Mouse (Mus musculus) midbrain, embryonic 10.5 days (tissue): ENCODE data around the gene Oprd1. TPM values are rescaled to one million over a fixed set of nuclear protein-coding genes. Genes with fewer than 3 reads are reported as not detected.
A peak's percentile ranks its signal among the peaks of the same experiment; 100 is the strongest.

ENCODE experiments used
- DNase-seq: peaks from one replicate; pipeline ENCODE4 v3.0.0-alpha.2; 2017; ENCODE audit warnings: low spot score
- H3K27ac ChIP-seq: fragments of 300-500 bp; sonication (generic); replicated peaks from 2 replicates; pipeline ENCODE4 v1.5.1; 2016; ENCODE audit warnings: mild to moderate bottlenecking
- H3K27me3 ChIP-seq: fragments of 300-500 bp; sonication (generic); 2 replicates; pipeline ENCODE4 v1.6.1; 2016; ENCODE audit warnings: low read depth, mild to moderate bottlenecking; ENCODE audit not compliant: poor library complexity, severe bottlenecking
- H3K36me3 ChIP-seq: fragments of 300-500 bp; sonication (generic); 2 replicates; pipeline ENCODE4 v1.6.1; 2016; ENCODE audit warnings: mild to moderate bottlenecking, moderate library complexity
- H3K4me1 ChIP-seq: fragments of 300-500 bp; sonication (generic); 2 replicates; pipeline ENCODE4 v1.6.1; 2016
- H3K4me3 ChIP-seq: fragments of 300-500 bp; sonication (generic); 2 replicates; pipeline ENCODE4 v1.5.1; 2016; ENCODE audit warnings: mild to moderate bottlenecking, moderate library complexity
- H3K9me3 ChIP-seq: fragments of 300-500 bp; sonication (generic); replicated peaks from 2 replicates; pipeline ENCODE4 v1.6.1; 2016; ENCODE audit warnings: mild to moderate bottlenecking
- WGBS: fragments of 180-500 bp; shearing (Covaris S2); methylation state at CpG from one replicate; pipeline ENCODE4 v1.1.7; 2016; 5-methylcytosine and 5-hydroxymethylcytosine counted together
- polyA plus RNA-seq: library from polyadenylated mRNA; unstranded; fragments of >200 nt; fragmentation: Nextera tagmentation; extraction: Ambion mirVana; gene quantifications from 2 replicates; pipeline ENCODE4 v1.2.1, GENCODE M21; 2016

Gene Oprd1
- polyA plus RNA-seq, 1 experiment from 2014 or later, result 0.07 TPM

- no peak for DNase-seq
- H3K27ac ChIP-seq, result no peak overlapping the region
- H3K4me1 ChIP-seq, result peaks cover 15% of the 10 kb centered on the region
- H3K4me3 ChIP-seq, result no peak overlapping the region
- no peaks in the 10 kb centered on the region for H3K9me3 ChIP-seq
- no peaks in the 10 kb centered on the region for H3K36me3 ChIP-seq
- H3K27me3 ChIP-seq, result no peaks in the 10 kb centered on the region
- 82% methylated on average over 11 of the region's 11 CpGs for WGBS
These were observed 13.6 kb downstream of the Oprd1 start for GRCm38 (mm10) chr4:132130645-132131044.

- Histone ChIP-seq H3K4me3 (no peak overlapping the region), H3K27ac (peak overlapping the region; percentile 68; the same call in 1 of the 2 replicates), H3K27me3 (no peaks in the 10 kb centered on the region), H3K36me3 (no peaks in the 10 kb centered on the region), H3K4me1 (peaks cover 15% of the 10 kb centered on the region), H3K9me3 (no peaks in the 10 kb centered on the region)
- DNase-seq, result no peak
- 93% methylated on average over 2 of the region's 2 CpGs for WGBS
These were observed 14.2 kb downstream of the Oprd1 start for GRCm38 (mm10) chr4:132130134-132130533.

- no peaks in the 10 kb centered on the region for H3K36me3 ChIP-seq
- no peak overlapping the region for H3K4me3 ChIP-seq
- H3K9me3 ChIP-seq, result no peaks in the 10 kb centered on the region
- H3K27ac ChIP-seq, result peak overlapping the region; percentile 68
- WGBS, result 21% methylated on average over 6 of the region's 6 CpGs
- DNase-seq, result no peak
- no peaks in the 10 kb centered on the region for H3K27me3 ChIP-seq
- peaks cover 15% of the 10 kb centered on the region for H3K4me1 ChIP-seq
These were observed 15.2 kb downstream of the Oprd1 start for GRCm38 (mm10) chr4:132128997-132129636.

GRCm38 (mm10) chr4:132127091-132127490 lies 17.2 kb downstream of the Oprd1 start:
- Histone ChIP-seq H3K27me3 (no peaks in the 10 kb centered on the region), H3K36me3 (no peaks in the 10 kb centered on the region), H3K27ac (no peak overlapping the region), H3K4me3 (no peak overlapping the region), H3K4me1 (peaks cover 15% of the 10 kb centered on the region), H3K9me3 (no peaks in the 10 kb centered on the region)
- DNase-seq, result no peak
- 92% methylated on average over 8 of the region's 8 CpGs for WGBS

- no peaks in the 10 kb centered on the region for H3K36me3 ChIP-seq
- H3K9me3 ChIP-seq, result no peaks in the 10 kb centered on the region
- no peak overlapping the region for H3K4me3 ChIP-seq
- no peak overlapping the region for H3K27ac ChIP-seq
- H3K27me3 ChIP-seq, result no peaks in the 10 kb centered on the region
- peaks cover 5% of the 10 kb centered on the region; the same call in 1 of the 2 replicates for H3K4me1 ChIP-seq
- WGBS, result 96% methylated on average over 1 of the region's 1 CpGs
- no peak for DNase-seq
These were observed 21.1 kb downstream of the Oprd1 start for GRCm38 (mm10) chr4:132123166-132123565.

- Histone ChIP-seq H3K27ac (no peak overlapping the region), H3K4me1 (peaks cover 5% of the 10 kb centered on the region; the same call in 1 of the 2 replicates), H3K4me3 (no peak overlapping the region), H3K9me3 (no peaks in the 10 kb centered on the region), H3K27me3 (no peaks in the 10 kb centered on the region), H3K36me3 (no peaks in the 10 kb centered on the region)
- no peak for DNase-seq
- 85% methylated on average over 5 of the region's 5 CpGs for WGBS
These were observed 22.6 kb downstream of the Oprd1 start for GRCm38 (mm10) chr4:132121674-132122073.

GRCm38 (mm10) chr4:132119566-132119965 lies 24.7 kb downstream of the Oprd1 start:
- H3K27ac ChIP-seq, result no peak overlapping the region
- no peaks in the 10 kb centered on the region for H3K9me3 ChIP-seq
- no peak for DNase-seq
- H3K27me3 ChIP-seq, result peaks cover 10% of the 10 kb centered on the region
- no peaks in the 10 kb centered on the region for H3K36me3 ChIP-seq
- H3K4me3 ChIP-seq, result no peak overlapping the region
- H3K4me1 ChIP-seq, result peaks cover 5% of the 10 kb centered on the region; the same call in 1 of the 2 replicates
- 72% methylated on average over 9 of the region's 9 CpGs for WGBS

GRCm38 (mm10) chr4:132116315-132116714 lies 28.0 kb downstream of the Oprd1 start:
- peaks cover 27% of the 10 kb centered on the region for H3K4me1 ChIP-seq
- H3K4me3 ChIP-seq, result no peak overlapping the region
- no peaks in the 10 kb centered on the region for H3K36me3 ChIP-seq
- no peaks in the 10 kb centered on the region for H3K9me3 ChIP-seq
- no peak overlapping the region for H3K27ac ChIP-seq
- H3K27me3 ChIP-seq, result peaks cover 39% of the 10 kb centered on the region
- no peak for DNase-seq
- WGBS, result 92% methylated on average over 4 of the region's 4 CpGs

- Histone ChIP-seq H3K4me3 (peak overlapping the region; percentile 47), H3K27ac (peak overlapping the region; percentile 50), H3K4me1 (peaks cover 40% of the 10 kb centered on the region), H3K36me3 (no peaks in the 10 kb centered on the region), H3K9me3 (no peaks in the 10 kb centered on the region), H3K27me3 (peaks cover 39% of the 10 kb centered on the region)
- WGBS, result 42% methylated on average over 53 of the region's 53 CpGs
- peak; percentile 38 for DNase-seq
These were observed 30.7 kb downstream of the Oprd1 start for GRCm38 (mm10) chr4:132113411-132114095.

GRCm38 (mm10) chr4:132111227-132111626 lies 33.1 kb downstream of the Oprd1 start:
- Histone ChIP-seq H3K9me3 (no peaks in the 10 kb centered on the region), H3K27me3 (peaks cover 39% of the 10 kb centered on the region), H3K4me3 (no peak overlapping the region), H3K27ac (peak overlapping the region; percentile 24), H3K4me1 (peaks cover 44% of the 10 kb centered on the region), H3K36me3 (no peaks in the 10 kb centered on the region)
- WGBS, result 32% methylated on average over 4 of the region's 4 CpGs
- DNase-seq, result no peak

- DNase-seq, result no peak
- Histone ChIP-seq H3K27me3 (peaks cover 16% of the 10 kb centered on the region), H3K4me1 (peaks cover 40% of the 10 kb centered on the region), H3K36me3 (no peaks in the 10 kb centered on the region), H3K9me3 (no peaks in the 10 kb centered on the region), H3K4me3 (no peak overlapping the region), H3K27ac (no peak overlapping the region)
- WGBS, result 91% methylated on average over 7 of the region's 7 CpGs
These were observed 36.1 kb downstream of the Oprd1 start for GRCm38 (mm10) chr4:132108221-132108620.

- WGBS, result 54% methylated on average over 3 of the region's 3 CpGs
These were observed 43.1 kb downstream of the Oprd1 start for GRCm38 (mm10) chr4:132101152-132101551.

GRCm38 (mm10) chr4:132099548-132099947 lies 44.7 kb downstream of the Oprd1 start:
- H3K27ac ChIP-seq, result no peak overlapping the region
- peaks cover 5% of the 10 kb centered on the region for H3K4me1 ChIP-seq
- WGBS, result 86% methylated on average over 5 of the region's 5 CpGs
- H3K27me3 ChIP-seq, result no peaks in the 10 kb centered on the region
- no peaks in the 10 kb centered on the region for H3K36me3 ChIP-seq
- H3K9me3 ChIP-seq, result no peaks in the 10 kb centered on the region
- H3K4me3 ChIP-seq, result no peak overlapping the region
- no peak for DNase-seq

More at GRCm38 (mm10) chr4:132101152-132101551, 43.1 kb downstream of the Oprd1 start:
- H3K9me3 ChIP-seq, result no peaks in the 10 kb centered on the region
- H3K36me3 ChIP-seq, result no peaks in the 10 kb centered on the region
- H3K27ac ChIP-seq, result no peak overlapping the region
- H3K4me3 ChIP-seq, result no peak overlapping the region
- no peak for DNase-seq
- no peaks in the 10 kb centered on the region for H3K27me3 ChIP-seq
- H3K4me1 ChIP-seq, result peaks cover 5% of the 10 kb centered on the region
